In genomic region chr17:84580821-84581220, GRCm38 (mm10) we compare ENCODE assay signal across 23 mouse cellular contexts. TPM values are rescaled to one million over a fixed set of nuclear protein-coding genes. Genes with fewer than 3 reads are reported as not detected.
DNase-seq lines count a peak whose midpoint lies in the region; ATAC-seq lines count a peak whose summit lies in the region.
"Had no signal": no experiment of that assay in that cellular context is flagged by ENCODE, and none has a peak within 500 bp of the region (broad histone marks: within the 10 kb centered on the region; RNA-seq: fewer than 3 reads in every experiment).

No protein-coding gene starts in this region.

- no peak overlapping the region for H3K4me2 ChIP-seq in forebrain, embryonic 15.5 days (replicated peaks)
- H3K4me2 ChIP-seq in kidney, embryonic 15.5 days, result no peak overlapping the region
- no peak overlapping the region for H3K4me2 ChIP-seq in embryonic facial prominence, embryonic 13.5 days
- no peak overlapping the region for H3K4me2 ChIP-seq in limb, embryonic 15.5 days
- H3K4me2 ChIP-seq: embryonic facial prominence, embryonic 12.5 days; heart, embryonic 15.5 days; liver, embryonic 12.5 days; midbrain, embryonic 11.5 days; neural tube, embryonic 15.5 days had no signal

- no peak for ATAC-seq in forebrain, embryonic 15.5 days (replicated peaks)
- peak; percentile 40; the same call in 1 of the 2 replicates for ATAC-seq in kidney, embryonic 15.5 days (replicated peaks; ENCODE audit: low FRiP score)
- ATAC-seq in embryonic facial prominence, embryonic 13.5 days (ENCODE audit: insufficient number of reproducible peaks, insufficient read depth, low FRiP score, low TSS enrichment, low read depth), result no peak
- no peak for ATAC-seq in limb, embryonic 15.5 days (ENCODE audit: insufficient number of reproducible peaks, low FRiP score, low TSS enrichment, low read depth)
- ATAC-seq: hindbrain, postnatal 0 days; liver, embryonic 12.5 days had no signal

- DNase-seq in forebrain, embryonic 10.5 days (ENCODE audit: extremely low spot score, low spot score), result peak; percentile 13
- no peak for DNase-seq in kidney, adult 9 months
- DNase-seq in cerebellum, postnatal 4 days (ENCODE audit: low spot score in 2 of 2), result no peak
- DNase-seq in gastrocnemius, postnatal 10 days, result no peak
- DNase-seq: adrenal gland, postnatal 10 days; cerebellum, adult 2 months; gastrocnemius, postnatal 36 days; kidney, adult 11 months; layer of hippocampus, adult 9-11 months; lung, adult 18-20 months; lung, postnatal 10 days; right cerebral cortex, adult 18-20 months; right cerebral cortex, postnatal 4 days had no signal

- no peaks in the 10 kb centered on the region for H3K9me3 ChIP-seq in forebrain, embryonic 10.5 days
- no peaks in the 10 kb centered on the region for H3K9me3 ChIP-seq in forebrain, embryonic 15.5 days
- no peaks in the 10 kb centered on the region for H3K9me3 ChIP-seq in kidney, embryonic 15.5 days (replicated peaks)
- no peaks in the 10 kb centered on the region for H3K9me3 ChIP-seq in embryonic facial prominence, embryonic 13.5 days
- no peaks in the 10 kb centered on the region for H3K9me3 ChIP-seq in limb, embryonic 15.5 days
- H3K9me3 ChIP-seq: embryonic facial prominence, embryonic 12.5 days; heart, embryonic 15.5 days; liver, embryonic 12.5 days; neural tube, embryonic 15.5 days had no signal

- H3K36me3 ChIP-seq in forebrain, embryonic 10.5 days (replicated peaks), result 0 out of 2 replicates have a peak, but pooled peaks cover 3% of the 10 kb centered on the region
- H3K36me3 ChIP-seq in forebrain, embryonic 15.5 days, result no peaks in the 10 kb centered on the region
- H3K36me3 ChIP-seq in kidney, embryonic 15.5 days, result peaks cover 22% of the 10 kb centered on the region
- peaks cover 17% of the 10 kb centered on the region for H3K36me3 ChIP-seq in embryonic facial prominence, embryonic 13.5 days
- H3K36me3 ChIP-seq in limb, embryonic 15.5 days, result peaks cover 19% of the 10 kb centered on the region
- H3K36me3 ChIP-seq: heart, embryonic 15.5 days; liver, embryonic 12.5 days; neural tube, embryonic 15.5 days had no signal

- H3K4me1 ChIP-seq in forebrain, embryonic 10.5 days, result peaks cover 14% of the 10 kb centered on the region
- H3K4me1 ChIP-seq in forebrain, embryonic 15.5 days, result no peaks in the 10 kb centered on the region
- peaks cover 56% of the 10 kb centered on the region for H3K4me1 ChIP-seq in kidney, embryonic 15.5 days
- peaks cover 49% of the 10 kb centered on the region for H3K4me1 ChIP-seq in embryonic facial prominence, embryonic 13.5 days
- H3K4me1 ChIP-seq in limb, embryonic 15.5 days, result peaks cover 36% of the 10 kb centered on the region
- H3K4me1 ChIP-seq: heart, embryonic 15.5 days; liver, embryonic 12.5 days; neural tube, embryonic 15.5 days had no signal

- 67% methylated on average over 8 of the region's 8 CpGs for WGBS in forebrain, embryonic 10.5 days
- WGBS in forebrain, embryonic 15.5 days, result 73% methylated on average over 8 of the region's 8 CpGs
- WGBS in kidney, embryonic 15.5 days, result 33% methylated on average over 8 of the region's 8 CpGs
- 46% methylated on average over 8 of the region's 8 CpGs for WGBS in embryonic facial prominence, embryonic 13.5 days
- WGBS in limb, embryonic 15.5 days, result 56% methylated on average over 8 of the region's 8 CpGs

- no peak overlapping the region for H3K9ac ChIP-seq in forebrain, embryonic 15.5 days (replicated peaks)
- no peak overlapping the region for H3K9ac ChIP-seq in kidney, embryonic 15.5 days
- no peak overlapping the region for H3K9ac ChIP-seq in embryonic facial prominence, embryonic 13.5 days
- H3K9ac ChIP-seq in limb, embryonic 15.5 days, result no peak overlapping the region
- H3K9ac ChIP-seq: embryonic facial prominence, embryonic 12.5 days; heart, embryonic 15.5 days; liver, embryonic 12.5 days; neural tube, embryonic 15.5 days had no signal

- H3K27ac ChIP-seq in forebrain, embryonic 10.5 days, result no peak overlapping the region; the same call in 1 of the 2 replicates
- no peak overlapping the region for H3K27ac ChIP-seq in forebrain, embryonic 15.5 days (replicated peaks)
- H3K27ac ChIP-seq in kidney, embryonic 15.5 days, result peak overlapping the region; percentile 49
- peak overlapping the region; percentile 0; the same call in 1 of the 2 replicates for H3K27ac ChIP-seq in embryonic facial prominence, embryonic 13.5 days
- H3K27ac ChIP-seq in limb, embryonic 15.5 days, result peak overlapping the region; percentile 50; the same call in 1 of the 2 replicates
- H3K27ac ChIP-seq: embryonic facial prominence, embryonic 12.5 days; heart, embryonic 15.5 days; hindbrain, postnatal 0 days; liver, embryonic 12.5 days; neural tube, embryonic 15.5 days had no signal

- H3K4me3 ChIP-seq in forebrain, embryonic 10.5 days, result no peak overlapping the region
- H3K4me3 ChIP-seq in forebrain, embryonic 15.5 days, result no peak overlapping the region
- no peak overlapping the region for H3K4me3 ChIP-seq in kidney, embryonic 15.5 days (replicated peaks)
- no peak overlapping the region for H3K4me3 ChIP-seq in embryonic facial prominence, embryonic 13.5 days
- H3K4me3 ChIP-seq in limb, embryonic 15.5 days, result no peak overlapping the region
- H3K4me3 ChIP-seq: embryonic facial prominence, embryonic 12.5 days; heart, embryonic 15.5 days; liver, embryonic 12.5 days; neural tube, embryonic 15.5 days had no signal

- no peaks in the 10 kb centered on the region for H3K27me3 ChIP-seq in forebrain, embryonic 10.5 days (ENCODE audit: poor library complexity, severe bottlenecking)
- H3K27me3 ChIP-seq in forebrain, embryonic 15.5 days, result no peaks in the 10 kb centered on the region
- no peaks in the 10 kb centered on the region for H3K27me3 ChIP-seq in kidney, embryonic 15.5 days
- H3K27me3 ChIP-seq in embryonic facial prominence, embryonic 13.5 days, result no peaks in the 10 kb centered on the region
- no peaks in the 10 kb centered on the region for H3K27me3 ChIP-seq in limb, embryonic 15.5 days
- H3K27me3 ChIP-seq: embryonic facial prominence, embryonic 12.5 days; heart, embryonic 15.5 days; liver, embryonic 12.5 days; neural tube, embryonic 15.5 days had no signal

RNA-seq across cellular contexts. Expression of gene Dync2li1, which starts 45.5 kb away (rescaled TPM):
- 35.5 and 36.0 TPM in 2 replicates for polyA plus RNA-seq in forebrain, embryonic 10.5 days (2016; fragmentation: Nextera tagmentation; extraction: Ambion mirVana)
- polyA plus RNA-seq in forebrain, embryonic 15.5 days (2015; fragmentation: Nextera tagmentation; extraction: Ambion mirVana), result 33.4 and 36.1 TPM in 2 replicates
- 51.0 and 52.8 TPM in 2 replicates for polyA plus RNA-seq in kidney, embryonic 15.5 days (2015; fragmentation: Nextera tagmentation; extraction: Ambion mirVana)
- polyA plus RNA-seq in embryonic facial prominence, embryonic 13.5 days (2015; fragmentation: Nextera tagmentation; extraction: Ambion mirVana), result 38.2 and 43.4 TPM in 2 replicates
- 26.8 and 29.1 TPM in 2 replicates for polyA plus RNA-seq in limb, embryonic 15.5 days (2015; fragmentation: Nextera tagmentation; extraction: Ambion mirVana)
- total RNA-seq in gastrocnemius, postnatal 10 days (2021), result 1 to 10 TPM; 3.2 to 3.3 TPM

Comparison
In these comparisons a context has a peak if more than half of its experiments do, and no peak if none do; other contexts are left out.
1. H3K27ac ChIP-seq: peak in kidney, embryonic 15.5 days (single experiment), embryonic facial prominence, embryonic 13.5 days (single experiment) and limb, embryonic 15.5 days (single experiment); none in forebrain, embryonic 10.5 days (single experiment) and forebrain, embryonic 15.5 days (single experiment).